Mouse (Mus musculus): ENCODE data around the gene E130309D02Rik. TPM values are rescaled to one million over a fixed set of nuclear protein-coding genes. Genes with fewer than 3 reads are reported as not detected.

The E130309D02Rik gene
- polyA plus RNA-seq, 1 experiment from 2014 or later: 46.6 TPM

GRCm38 (mm10) chr5:143255131-143255519 is 60.0 kb downstream of the E130309D02Rik start:
- DNase-seq (peak; percentile 22), ATAC-seq (ENCODE audit: insufficient read depth) (no peak)
- Histone ChIP-seq H3K27me3 (ENCODE audit: insufficient read depth, low read length) (peaks cover 75% of the 10 kb centered on the region), H3K4me3 (ENCODE audit: low read depth, low read length) (peak overlapping the region; percentile 45), H3K4me1 (ENCODE audit: insufficient read depth) (no peaks in the 10 kb centered on the region), H3K36me3 (ENCODE audit: insufficient read depth) (peaks cover 21% of the 10 kb centered on the region; the same call in 1 of the 2 replicates), H3K4me2 (peak overlapping the region; percentile 11; the same call in 1 of the 2 replicates), H3K9me3 (ENCODE audit: low read depth, low read length) (no peaks in the 10 kb centered on the region), H3K27ac (ENCODE audit: low read depth) (no peak overlapping the region), H3K9ac (no peak overlapping the region)
- 28% methylated on average over 24 of the region's 24 CpGs for WGBS
- no peak for TF ChIP-seq CTCF (IDR thresholded peaks at IDR 0.05; ENCODE audit: low read depth)

- no peaks in the 10 kb centered on the region for H3K9me3 ChIP-seq (ENCODE audit: low read depth, low read length)
- H3K4me2 ChIP-seq: peak overlapping the region; percentile 78; the same call in 1 of the 2 replicates
- H3K36me3 ChIP-seq (ENCODE audit: insufficient read depth): 0 out of 2 replicates have a peak, but pooled peaks cover 16% of the 10 kb centered on the region
- WGBS: 13% methylated on average over 66 of the region's 66 CpGs
- ATAC-seq (ENCODE audit: insufficient read depth) (0 out of 2 replicates have a peak, but pooled peaks have one; percentile 22), DNase-seq (peak; percentile 17)
- no peak overlapping the region for H3K9ac ChIP-seq
- TF ChIP-seq CTCF (IDR thresholded peaks at IDR 0.05; ENCODE audit: low read depth): no peak
- peaks cover 75% of the 10 kb centered on the region for H3K27me3 ChIP-seq (ENCODE audit: insufficient read depth, low read length)
- H3K27ac ChIP-seq (ENCODE audit: low read depth): no peak overlapping the region
- H3K4me1 ChIP-seq (ENCODE audit: insufficient read depth): no peaks in the 10 kb centered on the region
- peak overlapping the region; percentile 45 for H3K4me3 ChIP-seq (ENCODE audit: low read depth, low read length)
These were observed 60.6 kb downstream of the E130309D02Rik start for GRCm38 (mm10) chr5:143254487-143255130.

GRCm38 (mm10) chr5:143253881-143254486 is 61.2 kb downstream of the E130309D02Rik start:
- Histone ChIP-seq H3K4me2 (peak overlapping the region; percentile 78), H3K27ac (ENCODE audit: low read depth) (no peak overlapping the region), H3K4me1 (ENCODE audit: insufficient read depth) (no peaks in the 10 kb centered on the region), H3K36me3 (ENCODE audit: insufficient read depth) (peaks cover 22% of the 10 kb centered on the region; the same call in 1 of the 2 replicates), H3K4me3 (ENCODE audit: low read depth, low read length) (peak overlapping the region; percentile 45), H3K27me3 (ENCODE audit: insufficient read depth, low read length) (peaks cover 75% of the 10 kb centered on the region), H3K9ac (no peak overlapping the region), H3K9me3 (ENCODE audit: low read depth, low read length) (no peaks in the 10 kb centered on the region)
- TF ChIP-seq CTCF (IDR thresholded peaks at IDR 0.05; ENCODE audit: low read depth): no peak
- ATAC-seq (ENCODE audit: insufficient read depth) (peak; percentile 39; the same call in 1 of the 2 replicates), DNase-seq (peak; percentile 36)
- 12% methylated on average over 69 of the region's 81 CpGs for WGBS

GRCm38 (mm10) chr5:143253186-143253880 is 61.8 kb downstream of the E130309D02Rik start:
- H3K4me3 ChIP-seq (ENCODE audit: low read depth, low read length): peak overlapping the region; percentile 45
- peak overlapping the region; percentile 78 for H3K4me2 ChIP-seq
- no peaks in the 10 kb centered on the region for H3K9me3 ChIP-seq (ENCODE audit: low read depth, low read length)
- H3K27me3 ChIP-seq (ENCODE audit: insufficient read depth, low read length): peaks cover 73% of the 10 kb centered on the region
- H3K36me3 ChIP-seq (ENCODE audit: insufficient read depth): peaks cover 28% of the 10 kb centered on the region; the same call in 1 of the 2 replicates
- WGBS: 8% methylated on average over 101 of the region's 103 CpGs
- no peaks in the 10 kb centered on the region for H3K4me1 ChIP-seq (ENCODE audit: insufficient read depth)
- TF ChIP-seq CTCF (IDR thresholded peaks at IDR 0.05; ENCODE audit: low read depth): no peak
- peak; percentile 42 for DNase-seq
- ATAC-seq (ENCODE audit: insufficient read depth): peak; percentile 20; the same call in 1 of the 2 replicates
- H3K9ac ChIP-seq: no peak overlapping the region
- no peak overlapping the region for H3K27ac ChIP-seq (ENCODE audit: low read depth)

GRCm38 (mm10) chr5:143252791-143253185 is 62.4 kb downstream of the E130309D02Rik start:
- H3K4me1 ChIP-seq (ENCODE audit: insufficient read depth): no peaks in the 10 kb centered on the region
- peaks cover 33% of the 10 kb centered on the region; the same call in 1 of the 2 replicates for H3K36me3 ChIP-seq (ENCODE audit: insufficient read depth)
- no peak overlapping the region; the same call in 1 of the 2 replicates for H3K4me2 ChIP-seq
- no peak for ATAC-seq (ENCODE audit: insufficient read depth)
- H3K27ac ChIP-seq (ENCODE audit: low read depth): no peak overlapping the region
- no peak for DNase-seq
- H3K9ac ChIP-seq: no peak overlapping the region
- WGBS: 20% methylated on average over 18 of the region's 18 CpGs
- H3K9me3 ChIP-seq (ENCODE audit: low read depth, low read length): no peaks in the 10 kb centered on the region
- no peak for TF ChIP-seq CTCF (IDR thresholded peaks at IDR 0.05; ENCODE audit: low read depth)
- peak overlapping the region; percentile 45; the same call in 1 of the 2 replicates for H3K4me3 ChIP-seq (ENCODE audit: low read depth, low read length)
- peaks cover 69% of the 10 kb centered on the region for H3K27me3 ChIP-seq (ENCODE audit: insufficient read depth, low read length)

GRCm38 (mm10) chr5:143252039-143252438 is 63.1 kb downstream of the E130309D02Rik start:
- Histone ChIP-seq H3K9ac (no peak overlapping the region), H3K4me2 (no peak overlapping the region), H3K4me1 (ENCODE audit: insufficient read depth) (no peaks in the 10 kb centered on the region), H3K36me3 (ENCODE audit: insufficient read depth) (peaks cover 34% of the 10 kb centered on the region), H3K27me3 (ENCODE audit: insufficient read depth, low read length) (peaks cover 62% of the 10 kb centered on the region), H3K9me3 (ENCODE audit: low read depth, low read length) (no peaks in the 10 kb centered on the region), H3K27ac (ENCODE audit: low read depth) (no peak overlapping the region), H3K4me3 (ENCODE audit: low read depth, low read length) (no peak overlapping the region)
- ATAC-seq (ENCODE audit: insufficient read depth) (no peak), DNase-seq (no peak)
- WGBS: 47% methylated on average over 6 of the region's 6 CpGs
- TF ChIP-seq CTCF (IDR thresholded peaks at IDR 0.05; ENCODE audit: low read depth): no peak

Other genes starting within 250 kb of the E130309D02Rik start
- gene Rnf216, start 202.4 kb downstream of the E130309D02Rik start, polyA plus RNA-seq (2014; fragmentation: Nextera tagmentation; extraction: Ambion mirVana): 31.5 and 36.1 TPM in 2 replicates
- gene Olfr718-ps1, start 167.8 kb downstream of the E130309D02Rik start, polyA plus RNA-seq (2014; fragmentation: Nextera tagmentation; extraction: Ambion mirVana): not detected in 2 replicates
- gene Rbak, start 134.6 kb downstream of the E130309D02Rik start, polyA plus RNA-seq (2014; fragmentation: Nextera tagmentation; extraction: Ambion mirVana): 12.2 and 15.5 TPM in 2 replicates
- gene Spdye4b, start 134.3 kb downstream of the E130309D02Rik start, polyA plus RNA-seq (2014; fragmentation: Nextera tagmentation; extraction: Ambion mirVana): not detected in 2 replicates
- not detected in 2 replicates for gene Spdye4a, start 88.5 kb downstream of the E130309D02Rik start, polyA plus RNA-seq (2014; fragmentation: Nextera tagmentation; extraction: Ambion mirVana)
- gene Zfp12, start 80.2 kb downstream of the E130309D02Rik start, polyA plus RNA-seq (2014; fragmentation: Nextera tagmentation; extraction: Ambion mirVana): 16.9 and 17.2 TPM in 2 replicates
- gene Zfp316, start 45.3 kb downstream of the E130309D02Rik start, polyA plus RNA-seq (2014; fragmentation: Nextera tagmentation; extraction: Ambion mirVana): 2.1 and 2.3 TPM in 2 replicates
- gene Zfp853, start 21.7 kb downstream of the E130309D02Rik start, polyA plus RNA-seq (2014; fragmentation: Nextera tagmentation; extraction: Ambion mirVana): not detected in 2 replicates
- gene Zdhhc4, start 13.9 kb upstream of the E130309D02Rik start, polyA plus RNA-seq (2014; fragmentation: Nextera tagmentation; extraction: Ambion mirVana): 74.6 and 77.9 TPM in 2 replicates
- 0.17 and 0.27 TPM in 2 replicates for gene Grid2ip, start 42.0 kb upstream of the E130309D02Rik start, polyA plus RNA-seq (2014; fragmentation: Nextera tagmentation; extraction: Ambion mirVana)
- 343 and 370 TPM in 2 replicates for gene Kdelr2, start 88.5 kb upstream of the E130309D02Rik start, polyA plus RNA-seq (2014; fragmentation: Nextera tagmentation; extraction: Ambion mirVana)
- gene Daglb, start 149.2 kb upstream of the E130309D02Rik start, polyA plus RNA-seq (2014; fragmentation: Nextera tagmentation; extraction: Ambion mirVana): 7.3 and 9.2 TPM in 2 replicates
- gene Rac1, start 212.7 kb upstream of the E130309D02Rik start, polyA plus RNA-seq (2014; fragmentation: Nextera tagmentation; extraction: Ambion mirVana): 588 and 606 TPM in 2 replicates

Measured in lung, embryonic 14.5 days (tissue).